ENCODE assay signal across 8 mouse cellular contexts in the genomic region with DNA sequence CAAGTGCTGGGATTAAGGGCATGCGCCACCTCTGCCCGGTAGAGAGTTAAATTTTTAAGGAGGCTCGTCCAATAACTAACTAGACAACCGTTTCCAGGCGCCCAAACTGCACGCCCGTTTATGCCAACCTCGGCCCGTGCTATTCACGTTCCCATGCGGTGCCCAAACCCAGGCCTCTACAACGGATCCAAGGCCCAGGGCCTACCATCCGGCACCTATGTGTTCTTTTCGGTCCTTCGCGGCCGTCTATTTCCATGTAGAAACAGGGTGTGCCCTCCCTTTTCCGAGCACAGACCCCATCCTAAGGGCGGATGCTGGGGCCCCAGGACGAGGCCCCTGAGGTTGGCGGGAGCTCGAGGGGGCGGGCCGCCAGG. TPM values are rescaled to one million over a fixed set of nuclear protein-coding genes. Genes with fewer than 3 reads are reported as not detected.
DNase-seq lines count a peak whose midpoint lies in the region; ATAC-seq and TF ChIP-seq lines count a peak whose summit lies in the region.

No protein-coding gene starts in this region.

- TF ChIP-seq CTCF in cortical plate, adult 2 months (IDR thresholded peaks at IDR 0.05; ENCODE audit: extremely low read depth, insufficient read depth, low read length) = no peak

- peak overlapping the region; percentile 63 for H3K4me2 ChIP-seq in kidney, embryonic 15.5 days
- H3K4me2 ChIP-seq in hindbrain, embryonic 15.5 days = peak overlapping the region; percentile 56
- peak overlapping the region; percentile 49 for H3K4me2 ChIP-seq in midbrain, embryonic 16.5 days (ENCODE audit: low read length)

- H3K9me3 ChIP-seq in kidney, embryonic 15.5 days (replicated peaks) = no peaks in the 10 kb centered on the region
- no peaks in the 10 kb centered on the region for H3K9me3 ChIP-seq in hindbrain, embryonic 15.5 days
- no peaks in the 10 kb centered on the region for H3K9me3 ChIP-seq in midbrain, embryonic 16.5 days (replicated peaks; ENCODE audit: control insufficient read depth, low read length, poor library complexity, severe bottlenecking)

- peaks cover 4% of the 10 kb centered on the region; the same call in 1 of the 2 replicates for H3K36me3 ChIP-seq in kidney, embryonic 15.5 days
- H3K36me3 ChIP-seq in hindbrain, embryonic 15.5 days = no peaks in the 10 kb centered on the region
- H3K36me3 ChIP-seq in midbrain, embryonic 16.5 days (ENCODE audit: control insufficient read depth, insufficient read depth, low read length) = no peaks in the 10 kb centered on the region

- peak overlapping the region; percentile 100 for H3K27ac ChIP-seq in kidney, embryonic 15.5 days
- no peak overlapping the region for H3K27ac ChIP-seq in cortical plate, adult 2 months (ENCODE audit: insufficient read depth, low read length)
- H3K27ac ChIP-seq in hindbrain, embryonic 15.5 days (replicated peaks) = peak overlapping the region; percentile 99
- peak overlapping the region; percentile 100 for H3K27ac ChIP-seq in midbrain, embryonic 16.5 days (ENCODE audit: low read length)

- peaks cover 22% of the 10 kb centered on the region for H3K4me1 ChIP-seq in kidney, embryonic 15.5 days
- peaks cover 3% of the 10 kb centered on the region; the same call in 1 of the 2 replicates for H3K4me1 ChIP-seq in cortical plate, adult 2 months (ENCODE audit: control insufficient read depth, insufficient read depth, low read length)
- H3K4me1 ChIP-seq in hindbrain, embryonic 15.5 days (replicated peaks) = peaks cover 26% of the 10 kb centered on the region
- H3K4me1 ChIP-seq in midbrain, embryonic 16.5 days (ENCODE audit: control insufficient read depth, insufficient read depth, low read length) = peaks cover 20% of the 10 kb centered on the region

- peak overlapping the region; percentile 59 for H3K9ac ChIP-seq in kidney, embryonic 15.5 days
- peak overlapping the region; percentile 70 for H3K9ac ChIP-seq in hindbrain, embryonic 15.5 days
- peak overlapping the region; percentile 80 for H3K9ac ChIP-seq in midbrain, embryonic 16.5 days (ENCODE audit: low read depth, low read length)

- DNase-seq in kidney, postnatal 14 days = no peak
- no peak for DNase-seq in right cerebral cortex, postnatal 36 days (ENCODE audit: low spot score in 2 of 2)
- DNase-seq in cerebellum, adult 11-12 months = no peak
- no peak for DNase-seq in gastrocnemius, postnatal 10 days

- H3K4me3 ChIP-seq in kidney, embryonic 15.5 days (replicated peaks) = peak overlapping the region; percentile 98
- H3K4me3 ChIP-seq in cortical plate, adult 2 months (ENCODE audit: insufficient read depth, low read length) = peak overlapping the region; percentile 45
- peak overlapping the region; percentile 78 for H3K4me3 ChIP-seq in hindbrain, embryonic 15.5 days
- peak overlapping the region; percentile 82 for H3K4me3 ChIP-seq in midbrain, embryonic 16.5 days (ENCODE audit: low read depth, low read length)

- 2% methylated on average over 24 of the region's 24 CpGs for WGBS in kidney, embryonic 15.5 days
- under 1% methylated on average over 24 of the region's 24 CpGs for WGBS in hindbrain, embryonic 15.5 days
- 1% methylated on average over 24 of the region's 24 CpGs for WGBS in midbrain, embryonic 16.5 days

- no peak for TF ChIP-seq POLR2A in cortical plate, adult 2 months (IDR thresholded peaks at IDR 0.05; ENCODE audit: extremely low read depth, insufficient read depth, low read length)

- ATAC-seq in kidney, embryonic 15.5 days (replicated peaks; ENCODE audit: low FRiP score) = no peak
- ATAC-seq in hindbrain, embryonic 15.5 days (ENCODE audit: low FRiP score, low read depth) = no peak; the same call in 1 of the 2 replicates
- peak; percentile 55 for ATAC-seq in midbrain, embryonic 16.5 days

- no peaks in the 10 kb centered on the region for H3K27me3 ChIP-seq in kidney, embryonic 15.5 days
- no peaks in the 10 kb centered on the region for H3K27me3 ChIP-seq in hindbrain, embryonic 15.5 days
- no peaks in the 10 kb centered on the region for H3K27me3 ChIP-seq in midbrain, embryonic 16.5 days (ENCODE audit: control insufficient read depth, insufficient read depth, low read depth, low read length)

RNA-seq across cellular contexts. Expression of a gene that starts 0.8 kb away (rescaled TPM):
- 102 and 109 TPM in 2 replicates for polyA plus RNA-seq in kidney, embryonic 15.5 days (2015; fragmentation: Nextera tagmentation; extraction: Ambion mirVana)
- polyA plus RNA-seq in cortical plate, adult 2 months (2012; rRNA removed) = 32.8 and 33.9 TPM in 2 replicates
- 67.6 and 71.7 TPM in 2 replicates for polyA plus RNA-seq in hindbrain, embryonic 15.5 days (2015; fragmentation: Nextera tagmentation; extraction: Ambion mirVana)
- 69.7 and 80.6 TPM in 2 replicates for polyA plus RNA-seq in midbrain, embryonic 16.5 days (2015; fragmentation: Nextera tagmentation; extraction: Ambion mirVana)
- 10 to 100 TPM; 38.0 to 50.6 TPM for total RNA-seq in gastrocnemius, postnatal 10 days (2021)

RNA-seq across cellular contexts. Expression of a gene that starts 51.7 kb away (rescaled TPM):
- polyA plus RNA-seq in kidney, embryonic 15.5 days (2015; fragmentation: Nextera tagmentation; extraction: Ambion mirVana) = 25.6 and 27.5 TPM in 2 replicates
- polyA plus RNA-seq in cortical plate, adult 2 months (2012; rRNA removed) = 50.7 and 51.2 TPM in 2 replicates
- 28.4 and 30.5 TPM in 2 replicates for polyA plus RNA-seq in hindbrain, embryonic 15.5 days (2015; fragmentation: Nextera tagmentation; extraction: Ambion mirVana)
- polyA plus RNA-seq in midbrain, embryonic 16.5 days (2015; fragmentation: Nextera tagmentation; extraction: Ambion mirVana) = 32.3 and 35.1 TPM in 2 replicates
- 10 to 100 TPM; 37.8 to 40.7 TPM for total RNA-seq in gastrocnemius, postnatal 10 days (2021)

Comparison
In these comparisons a context has a peak if more than half of its experiments do, and no peak if none do; other contexts are left out.
1. H3K4me3 ChIP-seq: peak in every context shown above with its lines; median percentile 98 in kidney, embryonic 15.5 days; 82 in midbrain, embryonic 16.5 days; 78 in hindbrain, embryonic 15.5 days; 45 in cortical plate, adult 2 months.